Mouse (Mus musculus): Measurements from ENCODE around the gene Rcbtb2.

The Rcbtb2 gene

GRCm38 (mm10) chr14:73146721-73147120, 23.9 kb downstream of the Rcbtb2 start:
- DNase-seq (ENCODE audit: low read depth, low spot score): no peak

GRCm38 (mm10) chr14:73148125-73148524, 25.3 kb downstream of the Rcbtb2 start:
- no peak for DNase-seq (ENCODE audit: low read depth, low spot score)

GRCm38 (mm10) chr14:73161303-73161702, 38.5 kb downstream of the Rcbtb2 start:
- DNase-seq (ENCODE audit: low read depth, low spot score): no peak

- no peak for DNase-seq (ENCODE audit: low read depth, low spot score)
Measured at GRCm38 (mm10) chr14:73162192-73162800, 39.5 kb downstream of the Rcbtb2 start.

- no peak for DNase-seq (ENCODE audit: low read depth, low spot score)
Measured at GRCm38 (mm10) chr14:73163363-73163998, 40.6 kb downstream of the Rcbtb2 start.

- no peak for DNase-seq (ENCODE audit: low read depth, low spot score)
Measured at GRCm38 (mm10) chr14:73165136-73165535, 42.3 kb downstream of the Rcbtb2 start.

- no peak for DNase-seq (ENCODE audit: low read depth, low spot score)
Measured at GRCm38 (mm10) chr14:73168605-73169004, 45.8 kb downstream of the Rcbtb2 start.

- no peak for DNase-seq (ENCODE audit: low read depth, low spot score)
Measured at GRCm38 (mm10) chr14:73169926-73170844, 47.3 kb downstream of the Rcbtb2 start.

GRCm38 (mm10) chr14:73172196-73173011, 49.6 kb downstream of the Rcbtb2 start:
- DNase-seq (ENCODE audit: low read depth, low spot score): no peak

GRCm38 (mm10) chr14:73173662-73174061, 50.8 kb downstream of the Rcbtb2 start:
- no peak for DNase-seq (ENCODE audit: low read depth, low spot score)

- no peak for DNase-seq (ENCODE audit: low read depth, low spot score)
Measured at GRCm38 (mm10) chr14:73174091-73174995, 51.5 kb downstream of the Rcbtb2 start.

- DNase-seq (ENCODE audit: low read depth, low spot score): no peak
Measured at GRCm38 (mm10) chr14:73175031-73175430, 52.2 kb downstream of the Rcbtb2 start.

GRCm38 (mm10) chr14:73175814-73176213, 53.0 kb downstream of the Rcbtb2 start:
- DNase-seq (ENCODE audit: low read depth, low spot score): no peak

GRCm38 (mm10) chr14:73176266-73176665, 53.4 kb downstream of the Rcbtb2 start:
- no peak for DNase-seq (ENCODE audit: low read depth, low spot score)

- DNase-seq (ENCODE audit: low read depth, low spot score): no peak
Measured at GRCm38 (mm10) chr14:73177961-73178360, 55.1 kb downstream of the Rcbtb2 start.

GRCm38 (mm10) chr14:73179221-73179681, 56.4 kb downstream of the Rcbtb2 start:
- DNase-seq (ENCODE audit: low read depth, low spot score): no peak

GRCm38 (mm10) chr14:73180671-73181070, 57.8 kb downstream of the Rcbtb2 start:
- no peak for DNase-seq (ENCODE audit: low read depth, low spot score)

- DNase-seq (ENCODE audit: low read depth, low spot score): no peak
Measured at GRCm38 (mm10) chr14:73181144-73181543, 58.3 kb downstream of the Rcbtb2 start.

GRCm38 (mm10) chr14:73186875-73187274, 64.0 kb downstream of the Rcbtb2 start:
- no peak for DNase-seq (ENCODE audit: low read depth, low spot score)

- DNase-seq (ENCODE audit: low read depth, low spot score): no peak
Measured at GRCm38 (mm10) chr14:73199058-73199457, 76.2 kb downstream of the Rcbtb2 start.

Measured in c-Kit-negative CD71-positive TER-119-positive erythroid progenitor cells, embryonic 14.5 days (primary cell).